Mouse (Mus musculus) large intestine, adult 2 months (tissue): Measurements from ENCODE around the gene Pepd. TPM values are rescaled to one million over a fixed set of nuclear protein-coding genes. Genes with fewer than 3 reads are reported as not detected.
"Not testable (repeated sequence)": the region's sequence is repeated elsewhere in the genome, so short reads cannot be mapped to it uniquely, and the experiment has no call there.

ENCODE experiments used
- DNase-seq: peaks from one replicate; pipeline ENCODE4 v3.0.0-alpha.2; 2012; ENCODE audit warnings: low read depth, low spot score
- WGBS: fragments of 180-500 bp; shearing (Covaris S2); methylation state at CpG from one replicate; pipeline ENCODE4 v1.1.7; 2018; 5-methylcytosine and 5-hydroxymethylcytosine counted together
- polyA plus RNA-seq: library from polyadenylated mRNA; depleted of rRNA; stranded (reverse); fragments of >200 nt; gene quantifications from 2 replicates; pipeline ENCODE4 v1.2.3, GENCODE M21; 2012

Gene Pepd
- polyA plus RNA-seq, 1 experiment: 317 TPM

- WGBS: 82% methylated on average over 12 of the region's 12 CpGs
- DNase-seq: no peak
Measured at GRCm38 (mm10) chr7:34975913-34976312, 63.7 kb downstream of the Pepd start.

DNA sequence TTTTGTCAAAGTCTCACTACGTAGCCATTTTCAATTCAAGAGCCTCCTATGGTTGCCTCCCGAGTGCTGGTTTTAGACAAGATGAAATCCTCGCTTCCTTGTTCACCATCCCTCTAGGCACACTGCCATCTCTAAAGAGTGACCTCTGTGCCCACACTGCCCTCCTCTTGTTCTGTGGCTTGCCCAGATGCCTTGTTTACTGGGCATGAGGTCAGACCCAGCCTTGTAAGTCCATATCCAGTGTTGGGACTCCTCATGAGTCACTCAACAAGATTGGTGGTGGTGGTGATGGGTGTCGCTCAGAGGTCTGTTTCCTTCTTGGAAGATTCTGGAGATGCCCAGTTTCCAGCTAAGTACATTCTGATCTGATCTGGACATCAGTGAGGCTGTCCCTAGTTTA is 65.2 kb downstream of the Pepd start:
- no peak for DNase-seq
- WGBS: 92% methylated on average over 4 of the region's 4 CpGs

GRCm38 (mm10) chr7:34981803-34982202 is 69.6 kb downstream of the Pepd start:
- no peak for DNase-seq

GRCm38 (mm10) chr7:34982372-34982771 is 70.2 kb downstream of the Pepd start:
- 85% methylated on average over 2 of the region's 2 CpGs for WGBS

More at GRCm38 (mm10) chr7:34981803-34982202, 69.6 kb downstream of the Pepd start:
- 81% methylated on average over 10 of the region's 10 CpGs for WGBS

DNA sequence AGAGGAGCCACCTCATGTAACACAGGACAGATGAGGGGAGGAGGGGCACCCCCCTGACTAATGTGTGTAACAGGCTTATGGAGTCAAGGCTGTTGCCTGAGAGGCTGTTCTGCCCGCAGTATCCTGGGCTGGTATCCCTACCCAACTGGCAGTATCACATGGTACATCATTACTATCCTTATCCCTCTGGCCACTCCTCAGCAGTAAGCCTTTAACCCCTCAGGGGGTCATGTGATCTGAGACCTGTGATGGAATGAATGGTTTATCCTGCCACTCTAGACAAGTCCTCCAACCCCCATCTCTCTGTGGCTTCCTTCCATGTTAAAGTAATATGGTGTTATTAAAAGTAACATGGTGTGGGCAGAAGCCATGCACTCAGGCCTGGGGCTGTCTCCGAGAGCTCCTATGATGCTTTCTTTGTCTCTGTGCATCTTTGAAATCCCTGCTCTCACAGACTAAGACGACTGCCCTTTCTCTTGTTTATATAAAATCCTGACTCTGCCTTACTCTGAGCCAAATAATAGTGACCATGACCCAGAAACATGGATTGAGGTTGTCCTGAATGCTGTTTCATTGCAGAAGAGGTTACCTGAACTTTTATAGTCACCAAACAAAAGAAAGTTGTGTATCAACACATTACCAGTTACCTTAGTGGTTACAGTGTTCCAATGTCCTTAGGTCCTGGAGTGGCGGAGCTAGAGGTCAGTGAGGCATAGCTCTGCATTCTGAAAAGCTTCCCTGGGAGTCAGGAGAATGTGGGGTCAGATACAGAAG is 71.7 kb downstream of the Pepd start:
- 76% methylated on average over 4 of the region's 4 CpGs for WGBS
- DNase-seq: no peak

More at GRCm38 (mm10) chr7:34982372-34982771, 70.2 kb downstream of the Pepd start:
- not testable (repeated sequence) for DNase-seq

DNA sequence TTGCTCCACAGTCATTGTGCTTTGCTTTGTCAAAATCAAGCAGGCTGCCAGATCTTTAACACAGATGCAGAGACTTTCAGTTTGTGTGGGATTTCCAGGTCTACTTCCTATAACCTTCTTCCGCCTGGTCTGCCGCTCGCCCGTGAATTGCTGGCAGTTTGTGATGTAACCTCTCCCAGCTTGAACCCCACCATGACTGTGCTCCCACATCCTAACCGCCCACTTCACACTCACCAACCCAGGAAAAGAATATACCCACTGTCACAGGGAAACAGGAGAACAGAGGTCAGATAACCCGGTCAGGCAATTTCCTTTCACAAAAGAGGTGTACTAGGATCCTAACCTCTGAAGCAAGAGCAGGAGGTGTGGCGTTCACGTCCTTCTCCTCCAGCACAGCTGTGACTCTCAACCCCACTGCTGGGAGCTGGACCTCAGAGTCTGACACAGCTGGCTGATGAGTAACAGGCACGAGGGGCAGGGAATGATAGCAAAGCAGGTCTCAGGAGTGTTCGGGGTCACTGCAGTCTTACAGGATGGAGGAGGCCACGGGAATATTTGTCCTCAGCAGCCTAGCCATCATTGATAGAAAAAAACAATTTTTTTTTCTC is 72.5 kb downstream of the Pepd start:
- 65% methylated on average over 11 of the region's 11 CpGs for WGBS
- DNase-seq: no peak

DNA sequence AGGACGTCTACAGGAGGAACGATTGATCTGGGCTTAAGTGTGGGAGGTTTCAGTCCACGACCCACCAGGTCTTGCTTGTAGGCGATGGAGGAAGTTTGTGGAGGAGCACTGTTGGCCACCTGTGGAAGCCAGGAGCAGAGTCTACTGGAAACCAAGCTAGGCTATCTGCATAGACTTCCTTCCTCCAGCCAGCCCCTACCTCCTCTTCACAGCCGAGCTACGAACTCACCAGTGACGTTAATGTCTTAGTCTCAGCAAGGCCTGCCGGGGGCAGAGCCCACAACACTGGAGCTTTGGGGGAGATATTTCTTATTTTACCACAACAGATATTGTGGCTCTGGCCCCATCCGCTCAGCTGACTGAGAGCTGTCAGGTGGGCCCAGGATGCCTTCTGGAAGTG is 73.0 kb downstream of the Pepd start:
- WGBS: 80% methylated on average over 9 of the region's 9 CpGs
- DNase-seq: no peak

- DNase-seq: no peak
Measured at GRCm38 (mm10) chr7:34985646-34986045, 73.5 kb downstream of the Pepd start.

- no peak for DNase-seq
- 69% methylated on average over 7 of the region's 7 CpGs for WGBS
Measured at GRCm38 (mm10) chr7:34986575-34987150, 74.5 kb downstream of the Pepd start.

DNA sequence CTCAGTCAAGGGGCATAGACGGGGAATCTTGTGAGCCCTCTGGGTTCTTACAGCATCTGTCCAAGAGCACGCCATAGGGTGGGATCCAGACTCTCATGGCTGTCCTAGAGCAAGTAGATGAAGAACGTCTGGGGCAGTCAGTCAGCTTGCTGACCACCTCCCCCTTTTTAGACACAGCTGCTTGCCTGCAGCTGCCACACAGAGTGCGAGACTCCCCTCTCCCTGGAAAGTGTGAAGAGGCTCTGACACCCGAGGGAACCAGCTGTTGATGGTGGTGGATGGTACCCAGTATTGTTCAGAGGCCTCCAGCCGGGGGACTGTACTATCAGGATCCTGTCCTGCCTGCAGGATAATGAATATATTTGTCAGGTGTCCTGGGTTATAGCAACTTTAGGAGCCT is 75.1 kb downstream of the Pepd start:
- WGBS: 77% methylated on average over 6 of the region's 6 CpGs
- DNase-seq: no peak

DNA sequence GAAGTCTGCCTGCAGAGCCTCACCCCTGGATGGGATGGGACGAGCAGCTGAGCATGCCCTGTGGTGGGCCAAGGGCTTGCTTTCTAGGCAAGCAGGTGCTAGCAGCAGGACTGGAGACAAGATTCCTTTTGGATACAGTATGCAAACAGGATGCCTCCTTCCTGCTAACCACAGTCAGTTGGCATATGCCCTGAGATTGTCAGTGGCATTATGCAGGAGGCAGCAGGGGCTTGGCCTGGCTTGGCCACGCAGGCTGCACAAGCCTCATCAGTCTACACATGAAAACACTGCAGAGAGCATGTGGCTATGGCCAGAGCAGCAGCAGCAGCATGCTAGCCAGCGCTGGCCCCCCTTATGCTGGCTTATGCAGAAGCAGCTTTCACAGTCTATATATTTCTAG is 76.3 kb downstream of the Pepd start:
- WGBS: 93% methylated on average over 3 of the region's 3 CpGs
- DNase-seq: no peak

DNA sequence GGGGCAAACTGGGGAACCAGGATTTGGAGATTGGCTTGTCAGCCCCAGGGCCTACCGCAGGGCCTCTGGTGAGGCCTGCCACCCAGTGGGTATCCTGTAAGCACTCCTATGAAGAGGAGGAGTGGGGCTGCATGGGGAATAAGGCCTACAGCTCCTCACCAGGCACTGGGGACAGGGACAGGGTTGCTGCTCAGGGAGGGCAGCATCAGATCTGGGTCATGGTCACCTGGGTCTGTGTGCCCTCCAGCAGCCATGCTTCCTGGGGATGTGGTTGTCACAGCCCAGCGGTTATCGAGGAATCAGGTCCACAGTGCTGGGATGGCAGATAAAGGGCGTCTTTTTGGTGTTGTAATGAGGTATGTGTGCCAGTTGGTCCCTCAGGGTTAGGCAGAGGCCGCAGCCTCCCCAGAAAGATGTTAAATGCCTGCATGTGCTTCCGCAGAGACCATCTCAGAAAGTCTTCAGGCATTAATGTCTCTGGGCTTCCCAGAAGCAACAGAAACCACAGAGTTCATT is 79.6 kb downstream of the Pepd start:
- 94% methylated on average over 6 of the region's 6 CpGs for WGBS
- DNase-seq: no peak

DNA sequence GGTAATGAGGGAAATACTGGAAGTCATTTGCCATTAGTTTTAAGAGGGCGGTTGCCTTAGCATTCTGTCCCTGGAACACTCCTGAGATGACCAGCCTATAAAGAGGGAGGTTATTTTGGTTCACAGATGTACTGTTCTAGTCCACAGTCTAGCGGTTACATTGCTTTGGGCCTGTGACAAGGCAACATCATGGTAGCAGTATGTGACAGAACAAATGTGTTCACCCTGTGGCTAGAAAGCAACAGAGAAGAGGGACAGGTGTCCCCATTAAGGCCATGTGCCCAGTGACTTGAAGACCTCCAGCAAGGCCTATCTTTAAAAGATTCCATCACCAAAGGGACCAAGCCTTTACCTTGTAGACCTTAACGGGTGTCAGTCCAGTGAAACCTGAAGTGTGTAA is 80.6 kb downstream of the Pepd start:
- DNase-seq: no peak
- WGBS: 95% methylated on average over 3 of the region's 3 CpGs

GRCm38 (mm10) chr7:34995872-34996662 is 83.9 kb downstream of the Pepd start:
- no peak for DNase-seq
- WGBS: 81% methylated on average over 7 of the region's 7 CpGs

DNA sequence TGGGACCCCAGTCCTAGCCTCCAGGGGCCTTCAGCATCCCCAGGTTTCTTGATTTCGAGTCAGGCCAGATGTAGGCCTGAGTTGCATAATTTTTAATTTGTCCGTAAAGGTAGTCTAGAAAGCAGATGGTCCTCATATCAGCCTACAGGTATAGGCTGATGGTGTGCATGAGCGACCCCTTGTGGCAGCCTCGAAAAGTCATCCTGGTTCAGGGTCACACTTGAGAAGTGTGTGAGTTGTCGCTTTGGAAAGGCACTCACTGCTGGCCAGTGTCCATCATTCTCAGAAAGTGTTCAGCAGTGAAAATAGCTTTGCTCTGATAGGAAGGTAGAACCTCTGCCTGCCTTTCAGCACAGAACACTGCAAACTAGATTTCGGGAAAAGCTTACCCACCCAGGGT is 88.7 kb downstream of the Pepd start:
- 31% methylated on average over 6 of the region's 6 CpGs for WGBS
- DNase-seq: no peak

DNA sequence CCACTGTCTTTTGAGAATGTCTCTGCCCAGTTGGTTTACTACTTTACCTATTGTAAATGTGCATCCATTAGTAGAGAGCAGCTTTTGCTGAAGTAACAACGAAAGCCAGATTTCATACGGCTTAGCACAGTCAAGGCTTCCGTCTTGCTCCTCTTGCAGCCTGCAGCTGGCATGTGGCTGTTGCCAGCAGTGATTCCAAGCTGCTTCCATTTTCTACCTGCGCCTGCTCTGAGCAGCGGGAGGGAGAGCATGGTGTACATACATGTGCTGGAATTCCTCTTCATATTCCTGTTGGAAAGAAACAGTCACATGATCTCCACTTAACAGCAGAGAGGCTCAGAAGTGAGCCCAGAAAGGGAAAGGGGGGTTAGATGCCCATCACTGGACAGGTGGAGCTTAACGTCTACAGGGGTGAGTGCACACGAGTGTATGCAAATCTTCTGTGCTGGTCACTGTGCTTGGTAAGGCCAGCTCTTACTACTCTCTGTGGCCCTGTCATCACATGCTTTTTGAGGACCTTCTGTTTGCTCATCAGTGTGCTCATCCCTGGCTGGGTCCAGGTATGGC is 91.1 kb downstream of the Pepd start:
- 88% methylated on average over 7 of the region's 7 CpGs for WGBS
- DNase-seq: no peak

- DNase-seq: no peak
- WGBS: 95% methylated on average over 7 of the region's 7 CpGs
Measured at GRCm38 (mm10) chr7:35006661-35007060, 94.5 kb downstream of the Pepd start.

- no peak for DNase-seq
- 92% methylated on average over 9 of the region's 9 CpGs for WGBS
Measured at GRCm38 (mm10) chr7:35013228-35013627, 101.0 kb downstream of the Pepd start.

DNA sequence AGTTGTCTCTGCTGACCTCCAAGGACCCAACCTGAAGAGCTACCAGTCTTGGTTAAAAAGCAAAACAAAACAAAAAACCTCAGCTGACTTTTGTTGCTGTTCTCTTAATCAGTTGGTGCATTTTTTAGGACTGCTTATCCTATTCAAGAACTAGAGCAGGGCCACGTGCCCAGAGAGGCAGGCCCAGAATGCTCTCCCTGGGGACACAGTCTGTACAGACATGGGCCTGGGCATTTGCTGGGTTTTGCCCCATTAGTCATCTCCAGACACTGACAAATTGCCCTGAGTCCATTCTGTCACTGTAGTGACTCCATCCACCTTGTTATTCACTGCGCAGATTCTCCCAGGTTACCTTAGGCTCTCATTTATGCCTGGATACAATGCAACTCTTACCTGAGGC is 103.1 kb downstream of the Pepd start:
- WGBS: 90% methylated on average over 2 of the region's 2 CpGs

GRCm38 (mm10) chr7:35021365-35021764 is 109.2 kb downstream of the Pepd start:
- DNase-seq: no peak
- 93% methylated on average over 10 of the region's 10 CpGs for WGBS

More for the DNA sequence above, 103.1 kb downstream of the Pepd start:
- DNase-seq: no peak
